Mouse (Mus musculus) kidney, embryonic 15.5 days (tissue): ENCODE measurements around the gene Olfr221. TPM values are rescaled to one million over a fixed set of nuclear protein-coding genes. Genes with fewer than 3 reads are reported as not detected.

Experiments
- polyA plus RNA-seq: library from polyadenylated mRNA; unstranded; fragments of >200 nt; fragmentation: Nextera tagmentation; extraction: Ambion mirVana; gene quantifications from 2 replicates; pipeline ENCODE4 v1.2.1, GENCODE M21; 2015

Gene Olfr221
- polyA plus RNA-seq, 1 experiment from 2014 or later, result not detected

Other genes with a start within 250 kb of the Olfr221 start
- not detected in 2 replicates for gene AY358078, start 242.4 kb downstream of the Olfr221 start, polyA plus RNA-seq
- not detected in 2 replicates for gene Ear6, start 188.8 kb downstream of the Olfr221 start, polyA plus RNA-seq
- gene Mettl17, start 157.6 kb downstream of the Olfr221 start, polyA plus RNA-seq, result 54.7 and 60.3 TPM in 2 replicates
- gene Slc39a2, start 149.6 kb downstream of the Olfr221 start, polyA plus RNA-seq, result 0.48 and 0.53 TPM in 2 replicates
- gene Ndrg2, start 128.3 kb downstream of the Olfr221 start, polyA plus RNA-seq, result 39.0 and 46.3 TPM in 2 replicates
- gene Tppp2, start 124.0 kb downstream of the Olfr221 start, polyA plus RNA-seq, result not detected in 2 replicates
- gene Rnase13, start 119.7 kb downstream of the Olfr221 start, polyA plus RNA-seq, result not detected in 2 replicates
- 86.1 and 105 TPM in 2 replicates for gene Arhgef40, start 57.7 kb downstream of the Olfr221 start, polyA plus RNA-seq
- gene Tmem253, start 26.8 kb downstream of the Olfr221 start, polyA plus RNA-seq, result 0.93 and 1.1 TPM in 2 replicates
- gene Zfp219, start 21.7 kb downstream of the Olfr221 start, polyA plus RNA-seq, result 38.5 and 43.8 TPM in 2 replicates
- gene Hnrnpc, start 61.6 kb upstream of the Olfr221 start, polyA plus RNA-seq, result 682 and 728 TPM in 2 replicates
- gene Rpgrip1, start 68.2 kb upstream of the Olfr221 start, polyA plus RNA-seq, result 79.3 and 81.1 TPM in 2 replicates
- 63.2 and 69.1 TPM in 2 replicates for gene Supt16, start 155.0 kb upstream of the Olfr221 start, polyA plus RNA-seq
- gene Chd8, start 215.3 kb upstream of the Olfr221 start, polyA plus RNA-seq, result 33.8 and 40.5 TPM in 2 replicates
- 44.6 and 49.1 TPM in 2 replicates for gene Tox4, start 236.7 kb upstream of the Olfr221 start, polyA plus RNA-seq
- gene Rab2b, start 237.1 kb upstream of the Olfr221 start, polyA plus RNA-seq, result 21.9 and 23.5 TPM in 2 replicates